Mouse (Mus musculus) liver, embryonic 16.5 days (tissue): ENCODE results near the gene Gm10271. TPM values are rescaled to one million over a fixed set of nuclear protein-coding genes. Genes with fewer than 3 reads are reported as not detected.
A peak's percentile ranks its signal among the peaks of the same experiment; 100 is the strongest.

Experiments
- ATAC-seq: fragments of 200-750 bp; cut with Nextera tagmentation; 2 replicates; pipeline ENCODE4 v1.8.0; 2017; ENCODE audit warnings: low read depth, mild to moderate bottlenecking, moderate number of reproducible peaks, moderate library complexity
- H3K27ac ChIP-seq: fragments of 300-500 bp; sonication (generic); 2 replicates; pipeline ENCODE4 v1.5.1; 2014; ENCODE audit warnings: mild to moderate bottlenecking, low read length
- H3K27me3 ChIP-seq: fragments of 300-500 bp; sonication (generic); 2 replicates; pipeline ENCODE4 v1.6.1; 2014; ENCODE audit warnings: low read depth, low read length, mixed read lengths; ENCODE audit not compliant: control insufficient read depth, insufficient read depth
- H3K36me3 ChIP-seq: fragments of 300-500 bp; sonication (generic); 2 replicates; pipeline ENCODE4 v1.6.1; 2014; ENCODE audit warnings: mild to moderate bottlenecking; ENCODE audit not compliant: control insufficient read depth, insufficient read depth
- H3K4me1 ChIP-seq: fragments of 300-500 bp; sonication (generic); 2 replicates; pipeline ENCODE4 v1.6.1; 2014; ENCODE audit warnings: low read depth, low read length, mixed read lengths; ENCODE audit not compliant: control insufficient read depth
- H3K4me2 ChIP-seq: fragments of 300-500 bp; sonication (generic); 2 replicates; pipeline ENCODE4 v1.6.1; 2014; ENCODE audit warnings: low read depth, low read length, mixed read lengths
- H3K4me3 ChIP-seq: fragments of 300-500 bp; sonication (generic); 2 replicates; pipeline ENCODE4 v1.5.1; 2014; ENCODE audit warnings: low read depth, mild to moderate bottlenecking, low read length
- H3K9ac ChIP-seq: fragments of 300-500 bp; sonication (generic); 2 replicates; pipeline ENCODE4 v1.6.1; 2014; ENCODE audit warnings: low read depth, low read length
- H3K9me3 ChIP-seq: fragments of 300-500 bp; sonication (generic); replicated peaks from 2 replicates; pipeline ENCODE4 v1.6.1; 2016; ENCODE audit warnings: low read length; ENCODE audit not compliant: control insufficient read depth
- WGBS: fragments of 180-500 bp; shearing (Covaris S2); extraction: QIAGEN DNeasy Blood & Tissue Kit; methylation state at CpG from one replicate; pipeline ENCODE4 v1.1.7; 2014; ENCODE audit not compliant: insufficient replicate concordance; 5-methylcytosine and 5-hydroxymethylcytosine counted together
- polyA plus RNA-seq: library from polyadenylated mRNA; unstranded; fragments of >200 nt; fragmentation: Nextera tagmentation; extraction: Ambion mirVana; gene quantifications from 2 replicates; pipeline ENCODE4 v1.2.1, GENCODE M21; 2015

Gene Gm10271
- not detected in 2 replicates for polyA plus RNA-seq

DNA sequence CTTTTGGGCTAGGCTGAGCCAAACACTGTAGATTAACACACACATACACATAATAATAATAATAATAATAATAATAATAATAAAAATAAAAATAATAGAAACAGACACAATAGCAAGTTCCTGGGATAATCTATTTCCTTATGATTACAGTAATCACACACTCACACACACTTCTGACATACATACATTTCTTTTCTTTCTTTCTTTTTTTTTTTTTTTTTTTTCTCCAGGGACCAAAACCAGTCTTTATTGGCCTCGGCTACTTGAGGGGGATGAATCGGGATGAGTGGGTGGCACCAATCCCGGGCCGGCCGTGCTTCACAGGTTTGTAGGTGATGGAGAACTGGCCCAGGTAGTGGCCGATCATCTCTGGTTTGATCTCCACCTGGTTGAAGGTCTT lies at the start of gene Gm10271:
Gene Gm10271 (minus strand): TSS at position 101 of the 400 bp plus-strand sequence.
- H3K36me3 ChIP-seq, result no peaks in the 10 kb centered on the region
- H3K27ac ChIP-seq, result no peak within 1 kb of the TSS
- 77% methylated on average over 6 of the region's 6 CpGs for WGBS
- no peaks in the 10 kb centered on the region for H3K27me3 ChIP-seq
- no peak within 1 kb of the TSS for H3K4me2 ChIP-seq
- H3K9me3 ChIP-seq, result no peaks in the 10 kb centered on the region
- H3K9ac ChIP-seq, result no peak within 1 kb of the TSS
- H3K4me1 ChIP-seq, result no peaks in the 10 kb centered on the region
- H3K4me3 ChIP-seq, result no peak within 1 kb of the TSS
- no peak for ATAC-seq

DNA sequence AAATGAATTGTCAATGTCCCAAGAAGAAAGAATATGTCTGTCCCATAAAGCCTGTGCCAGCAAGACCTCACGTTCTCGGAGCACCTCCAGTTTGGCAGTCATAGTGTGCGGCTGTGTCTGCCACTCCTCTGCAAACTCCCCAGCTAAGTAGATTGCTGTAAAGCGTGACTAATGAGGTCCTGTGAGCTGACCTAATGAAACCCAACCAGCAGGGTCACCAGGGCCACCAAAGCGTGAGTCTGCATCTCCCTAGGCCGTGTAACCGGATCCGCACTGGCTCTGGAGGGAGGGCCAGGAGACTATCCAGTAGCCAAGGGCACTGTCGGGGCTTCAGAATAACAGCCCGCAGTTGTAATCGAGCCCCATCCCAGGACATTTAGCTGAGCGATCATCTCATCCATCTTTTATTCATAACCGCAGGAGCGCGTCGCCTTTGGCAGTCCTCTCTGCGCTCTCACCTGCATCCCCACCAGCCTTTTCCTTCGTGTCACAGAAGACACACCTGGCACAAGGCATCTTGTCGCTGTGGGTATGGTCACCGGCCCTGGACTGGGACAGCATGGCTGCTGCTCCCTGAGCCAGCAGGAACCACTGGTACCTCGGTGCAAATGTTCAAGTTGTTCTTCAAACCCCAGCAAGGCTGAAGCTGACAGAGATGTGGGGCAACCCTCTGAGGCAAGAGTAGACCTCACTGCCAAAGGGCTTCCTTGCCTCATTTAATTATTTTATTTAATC lies 48.8 kb upstream of the Gm10271 start:
- Histone ChIP-seq H3K9ac (no peak overlapping the region), H3K9me3 (no peaks in the 10 kb centered on the region), H3K4me3 (no peak overlapping the region), H3K36me3 (no peaks in the 10 kb centered on the region), H3K27me3 (peaks cover 7% of the 10 kb centered on the region), H3K4me1 (no peaks in the 10 kb centered on the region), H3K27ac (no peak overlapping the region), H3K4me2 (no peak overlapping the region)
- no peak for ATAC-seq
- WGBS, result 46% methylated on average over 21 of the region's 21 CpGs

DNA sequence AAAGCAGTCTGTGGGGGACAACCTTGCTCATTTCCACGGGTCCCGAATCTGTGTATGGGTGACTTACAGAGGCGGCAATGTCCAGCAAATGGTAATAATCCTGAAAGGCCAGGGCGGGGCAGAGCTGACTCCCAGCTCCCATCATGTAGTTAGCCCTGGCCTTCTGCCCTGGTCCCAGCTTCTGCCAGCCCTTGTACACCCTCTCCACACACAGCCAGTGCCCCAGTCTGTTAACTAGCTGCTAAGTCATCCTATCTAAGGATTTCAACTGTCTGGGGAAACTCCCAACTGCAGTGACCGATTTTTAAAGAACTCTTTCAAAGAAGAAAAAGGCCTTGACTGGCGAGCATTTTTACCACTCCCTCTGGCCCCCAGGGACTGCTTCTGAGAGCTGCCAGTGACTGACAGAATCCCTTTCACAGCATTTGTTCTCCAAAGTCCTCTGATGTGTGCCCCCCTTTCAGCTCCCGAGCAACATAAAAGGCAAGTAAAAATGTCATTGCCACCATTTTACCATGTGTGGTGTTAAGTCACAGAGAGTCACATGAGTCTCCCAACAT lies 46.0 kb upstream of the Gm10271 start:
- H3K27ac ChIP-seq, result no peak overlapping the region
- no peak overlapping the region for H3K4me3 ChIP-seq
- H3K27me3 ChIP-seq, result no peaks in the 10 kb centered on the region
- no peaks in the 10 kb centered on the region for H3K36me3 ChIP-seq
- ATAC-seq, result no peak
- H3K9me3 ChIP-seq, result no peaks in the 10 kb centered on the region
- 62% methylated on average over 7 of the region's 7 CpGs for WGBS
- H3K9ac ChIP-seq, result no peak overlapping the region
- H3K4me2 ChIP-seq, result no peak overlapping the region
- H3K4me1 ChIP-seq, result no peaks in the 10 kb centered on the region

DNA sequence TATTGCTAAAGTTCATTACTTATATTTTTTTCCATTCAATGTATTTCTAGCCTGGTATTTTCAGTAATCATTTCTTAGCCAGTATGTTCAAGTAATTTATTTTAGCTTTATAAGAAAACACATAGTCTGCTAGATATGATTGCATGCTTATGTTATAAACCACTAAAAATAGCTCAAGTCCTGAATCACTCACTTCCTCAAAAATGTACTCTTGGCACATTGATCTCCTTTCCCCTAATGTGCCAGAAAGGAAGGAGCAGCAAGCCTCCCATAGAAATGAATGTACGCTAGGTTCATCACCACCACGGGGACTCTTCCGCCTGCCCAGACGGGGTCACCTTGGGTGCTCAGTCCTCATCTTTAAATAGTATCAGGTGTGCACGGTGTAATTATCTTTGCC lies 42.2 kb upstream of the Gm10271 start:
- no peaks in the 10 kb centered on the region for H3K36me3 ChIP-seq
- H3K27me3 ChIP-seq, result no peaks in the 10 kb centered on the region
- H3K9me3 ChIP-seq, result no peaks in the 10 kb centered on the region
- H3K4me1 ChIP-seq, result no peaks in the 10 kb centered on the region
- no peak overlapping the region for H3K4me3 ChIP-seq
- no peak overlapping the region for H3K27ac ChIP-seq
- no peak overlapping the region for H3K4me2 ChIP-seq
- 75% methylated on average over 5 of the region's 5 CpGs for WGBS
- ATAC-seq, result no peak
- no peak overlapping the region for H3K9ac ChIP-seq

DNA sequence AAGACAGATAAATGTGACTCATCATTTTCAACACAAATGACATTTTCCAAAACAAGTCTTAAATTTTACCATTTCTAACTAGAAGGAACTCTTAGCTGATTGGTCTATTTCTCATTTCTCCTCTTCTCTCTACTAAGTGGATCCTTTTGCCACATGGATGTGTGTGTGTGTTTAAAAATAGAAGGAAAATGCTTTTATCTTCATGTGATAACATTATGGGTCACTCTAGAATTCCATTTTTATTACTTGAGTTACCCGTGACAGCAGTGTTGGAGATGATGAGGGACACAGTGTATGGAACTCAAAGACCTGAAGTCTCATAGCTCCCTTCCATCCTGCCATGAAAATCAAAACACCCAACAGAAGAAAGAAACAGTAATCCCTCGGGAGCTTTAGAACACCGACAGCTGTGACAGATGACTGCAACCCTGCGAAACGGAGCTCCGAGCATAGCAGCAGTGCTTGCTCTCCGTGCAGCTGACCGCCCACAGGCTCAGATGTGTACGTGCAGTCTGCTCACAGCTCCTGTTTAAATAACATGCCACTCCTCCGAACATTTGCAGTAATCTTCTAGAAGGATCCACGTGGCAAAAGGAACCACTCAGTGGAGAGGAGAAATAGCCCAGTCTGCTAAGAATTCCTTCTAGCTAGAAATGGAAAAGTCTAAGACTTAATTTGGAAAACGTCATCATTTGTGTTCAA lies 41.4 kb upstream of the Gm10271 start:
- Histone ChIP-seq H3K27ac (no peak overlapping the region), H3K4me2 (no peak overlapping the region)
- WGBS, result 48% methylated on average over 12 of the region's 12 CpGs

DNA sequence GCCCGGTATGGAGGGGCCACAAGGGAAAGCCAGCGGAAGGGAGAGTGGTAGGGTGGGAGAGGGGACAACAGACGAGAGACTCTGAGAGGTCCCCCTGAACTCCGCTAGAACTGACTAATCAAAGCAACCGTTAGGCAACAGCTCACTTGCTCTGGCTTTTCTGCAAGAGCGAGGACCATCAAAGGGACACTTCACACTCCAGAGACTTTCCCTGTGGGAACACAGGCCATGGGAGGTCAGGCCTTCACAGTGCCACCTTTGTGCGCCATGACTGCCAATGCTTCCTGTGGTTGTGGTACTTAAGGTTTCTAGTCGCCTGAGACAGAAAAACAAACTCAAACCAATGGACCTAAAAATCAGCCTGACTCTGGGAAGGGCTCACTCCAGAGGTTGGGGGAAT lies 38.6 kb upstream of the Gm10271 start:
- Histone ChIP-seq H3K9me3 (no peaks in the 10 kb centered on the region), H3K4me3 (no peak overlapping the region), H3K4me2 (no peak overlapping the region), H3K4me1 (no peaks in the 10 kb centered on the region), H3K36me3 (no peaks in the 10 kb centered on the region), H3K9ac (no peak overlapping the region), H3K27ac (no peak overlapping the region), H3K27me3 (no peaks in the 10 kb centered on the region)
- ATAC-seq, result no peak
- WGBS, result 62% methylated on average over 8 of the region's 8 CpGs

More for the DNA sequence above, 41.4 kb upstream of the Gm10271 start:
- Histone ChIP-seq H3K9ac (no peak overlapping the region), H3K4me1 (no peaks in the 10 kb centered on the region), H3K27me3 (no peaks in the 10 kb centered on the region), H3K4me3 (no peak overlapping the region), H3K36me3 (no peaks in the 10 kb centered on the region), H3K9me3 (no peaks in the 10 kb centered on the region)
- peak; percentile 43; the same call in 1 of the 2 replicates for ATAC-seq

DNA sequence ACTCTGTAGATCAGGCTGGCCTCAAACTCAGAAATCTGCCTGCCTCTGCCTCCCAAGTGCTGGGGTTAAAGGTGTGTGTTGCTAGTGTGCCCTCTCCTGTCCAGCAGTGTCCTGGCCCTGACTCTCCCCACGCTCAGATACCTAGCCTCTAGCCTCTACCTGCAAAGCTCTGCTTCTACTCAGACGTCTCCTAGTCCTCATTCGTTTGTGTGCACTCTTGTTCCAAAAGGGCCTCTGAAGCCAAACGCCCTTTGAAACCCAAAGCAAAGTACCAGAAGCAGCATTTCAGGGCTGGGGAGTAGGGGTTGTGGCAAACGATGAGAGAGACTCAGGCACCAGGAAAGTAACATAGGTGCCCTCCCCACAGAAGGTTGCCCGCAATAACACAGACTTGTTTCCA lies 37.3 kb upstream of the Gm10271 start:
- Histone ChIP-seq H3K27me3 (no peaks in the 10 kb centered on the region), H3K9me3 (no peaks in the 10 kb centered on the region), H3K4me1 (no peaks in the 10 kb centered on the region), H3K27ac (no peak overlapping the region), H3K4me2 (no peak overlapping the region), H3K4me3 (no peak overlapping the region), H3K9ac (no peak overlapping the region), H3K36me3 (no peaks in the 10 kb centered on the region)
- no peak for ATAC-seq
- 58% methylated on average over 6 of the region's 6 CpGs for WGBS

DNA sequence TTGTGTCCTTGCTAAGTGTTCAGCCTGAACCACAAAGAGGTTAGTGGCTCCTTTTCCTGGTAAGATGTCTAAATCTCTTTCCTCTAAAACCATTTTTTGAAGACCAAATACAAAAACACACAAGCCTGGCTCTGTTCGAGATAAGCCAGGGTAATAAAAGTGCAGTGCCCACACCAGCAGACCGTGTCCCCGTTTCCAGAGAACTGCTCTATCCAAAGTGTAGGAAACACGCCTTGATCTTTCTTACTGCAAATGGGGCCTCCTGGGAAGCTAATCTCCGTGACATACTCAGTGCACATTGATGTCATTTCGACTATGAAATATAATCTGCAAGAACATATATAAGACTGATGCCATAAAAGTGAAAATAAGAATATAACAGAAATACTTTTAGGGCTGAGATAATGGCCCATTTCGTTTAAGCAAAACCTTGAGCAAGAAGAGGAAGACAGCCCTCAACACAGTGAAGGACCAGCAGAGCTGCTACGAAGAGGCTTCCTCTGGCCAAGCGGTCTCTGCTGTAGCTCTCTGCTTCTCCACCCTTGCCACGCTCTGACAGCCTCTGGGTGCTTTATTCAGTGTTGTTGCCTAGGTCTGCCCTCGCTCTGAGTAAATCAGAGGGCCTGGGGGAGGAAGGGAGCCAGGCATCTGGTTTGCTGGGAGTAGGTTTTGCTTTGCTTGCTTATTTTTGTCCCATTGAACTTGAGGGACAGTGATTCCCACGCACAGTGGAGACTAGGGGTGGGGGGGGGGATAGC lies 33.5 kb upstream of the Gm10271 start:
- H3K27ac ChIP-seq, result no peak overlapping the region
- H3K4me2 ChIP-seq, result no peak overlapping the region
- no peaks in the 10 kb centered on the region for H3K4me1 ChIP-seq
- 52% methylated on average over 12 of the region's 12 CpGs for WGBS
- no peaks in the 10 kb centered on the region for H3K9me3 ChIP-seq
- no peak for ATAC-seq
- H3K4me3 ChIP-seq, result no peak overlapping the region
- H3K9ac ChIP-seq, result no peak overlapping the region
- H3K36me3 ChIP-seq, result no peaks in the 10 kb centered on the region
- no peaks in the 10 kb centered on the region for H3K27me3 ChIP-seq
